In the genomic region with DNA sequence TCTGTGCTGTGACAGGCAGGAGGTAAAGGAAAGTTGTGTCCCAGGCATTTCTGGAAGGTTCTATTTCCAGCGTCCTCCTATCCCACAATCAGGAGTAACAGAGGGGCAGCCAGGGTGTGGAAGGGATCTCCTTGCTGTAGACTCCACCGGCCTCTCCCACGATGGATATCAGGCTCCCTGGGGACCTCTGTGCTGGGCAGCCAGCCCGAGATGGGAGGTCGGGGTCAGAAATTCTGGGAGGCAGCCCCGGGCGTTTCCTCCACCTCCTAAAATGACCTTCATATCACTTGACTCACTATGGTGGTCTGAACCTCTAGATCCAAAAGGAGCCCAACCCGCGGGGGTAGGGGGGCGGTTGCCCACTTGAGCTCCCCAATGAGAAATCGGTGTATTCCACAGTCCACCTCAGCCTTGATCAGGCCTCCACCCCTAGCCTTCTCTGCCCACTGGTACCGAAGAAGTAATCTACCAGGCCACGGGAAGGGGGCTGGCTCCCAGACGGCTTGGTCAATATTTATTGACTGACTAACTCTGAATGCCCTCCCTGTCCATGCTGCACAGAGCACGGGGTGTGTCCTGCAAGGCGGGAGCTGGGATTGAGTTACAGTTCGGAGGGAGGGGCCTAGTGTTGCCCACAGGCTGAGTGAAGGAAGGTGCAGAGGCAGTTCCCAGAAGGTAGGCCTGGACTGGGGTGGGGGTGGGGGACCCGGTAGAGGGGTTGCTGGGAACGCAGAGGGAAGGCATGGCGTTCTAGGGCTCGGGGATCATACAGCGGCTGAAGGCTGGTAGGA, we compare ENCODE assay signal across 8 mouse cellular contexts. TPM values are rescaled to one million over a fixed set of nuclear protein-coding genes. Genes with fewer than 3 reads are reported as not detected.
DNase-seq lines count a peak whose midpoint lies in the region; ATAC-seq and TF ChIP-seq lines count a peak whose summit lies in the region.

A gene (plus strand): TSS at position 625 of the 791 bp plus-strand sequence.

- no peak for TF ChIP-seq POLR2A in kidney, adult 2 months (IDR thresholded peaks at IDR 0.05; ENCODE audit: low read depth, low read length)

- H3K36me3 ChIP-seq in forebrain, embryonic 12.5 days (replicated peaks), result no peaks in the 10 kb centered on the region
- H3K36me3 ChIP-seq in kidney, adult 2 months (ENCODE audit: control insufficient read depth, insufficient read depth, low read length), result no peaks in the 10 kb centered on the region
- no peaks in the 10 kb centered on the region for H3K36me3 ChIP-seq in lung, embryonic 16.5 days (ENCODE audit: control insufficient read depth, insufficient read depth, low read length)
- no peaks in the 10 kb centered on the region for H3K36me3 ChIP-seq in stomach, embryonic 15.5 days

- peaks cover 30% of the 10 kb centered on the region for H3K27me3 ChIP-seq in forebrain, embryonic 12.5 days
- H3K27me3 ChIP-seq in kidney, adult 2 months (replicated peaks; ENCODE audit: control insufficient read depth, insufficient read depth, low read length), result no peaks in the 10 kb centered on the region
- no peaks in the 10 kb centered on the region for H3K27me3 ChIP-seq in lung, embryonic 16.5 days (ENCODE audit: control insufficient read depth, insufficient read depth, low read depth, low read length)
- no peaks in the 10 kb centered on the region for H3K27me3 ChIP-seq in stomach, embryonic 15.5 days (replicated peaks)

- H3K4me3 ChIP-seq in forebrain, embryonic 12.5 days (replicated peaks), result peak within 1 kb of the TSS; percentile 28
- H3K4me3 ChIP-seq in kidney, adult 2 months (ENCODE audit: insufficient read depth, low read depth, low read length), result peak within 1 kb of the TSS; percentile 47
- peak within 1 kb of the TSS; percentile 53 for H3K4me3 ChIP-seq in lung, embryonic 16.5 days (ENCODE audit: low read length)
- H3K4me3 ChIP-seq in stomach, embryonic 15.5 days (replicated peaks), result peak within 1 kb of the TSS; percentile 47

- peak; percentile 83 for ATAC-seq in forebrain, embryonic 12.5 days (ENCODE audit: low FRiP score)
- ATAC-seq in lung, embryonic 16.5 days (ENCODE audit: low read depth), result peak; percentile 94
- peak; percentile 92 for ATAC-seq in stomach, embryonic 15.5 days (ENCODE audit: insufficient read depth, low FRiP score, low read depth)

- TF ChIP-seq CTCF in kidney, adult 2 months (conservative IDR thresholded peaks at IDR 0.05; ENCODE audit: insufficient read depth, insufficient read length, low read depth, low read length), result no peak

- peak within 1 kb of the TSS; percentile 56 for H3K4me2 ChIP-seq in forebrain, embryonic 12.5 days
- H3K4me2 ChIP-seq in lung, embryonic 16.5 days (ENCODE audit: low read depth, low read length), result peak within 1 kb of the TSS; percentile 67
- peak within 1 kb of the TSS; percentile 78 for H3K4me2 ChIP-seq in stomach, embryonic 15.5 days

- peaks cover 16% of the 10 kb centered on the region for H3K4me1 ChIP-seq in forebrain, embryonic 12.5 days
- 0 out of 2 replicates have a peak, but pooled peaks cover 3% of the 10 kb centered on the region for H3K4me1 ChIP-seq in kidney, adult 2 months (ENCODE audit: control insufficient read depth, insufficient read depth, low read length)
- H3K4me1 ChIP-seq in lung, embryonic 16.5 days (replicated peaks; ENCODE audit: control insufficient read depth, insufficient read depth, low read length), result peaks cover 23% of the 10 kb centered on the region
- H3K4me1 ChIP-seq in stomach, embryonic 15.5 days, result peaks cover 21% of the 10 kb centered on the region

- no peak within 1 kb of the TSS for H3K27ac ChIP-seq in forebrain, embryonic 12.5 days
- peak within 1 kb of the TSS; percentile 37; the same call in 1 of the 2 replicates for H3K27ac ChIP-seq in kidney, adult 2 months (ENCODE audit: insufficient read depth, low read depth, low read length)
- H3K27ac ChIP-seq in lung, embryonic 16.5 days (ENCODE audit: low read length), result peak within 1 kb of the TSS; percentile 55
- H3K27ac ChIP-seq in stomach, embryonic 15.5 days, result peak within 1 kb of the TSS; percentile 67

- H3K9ac ChIP-seq in forebrain, embryonic 12.5 days, result peak within 1 kb of the TSS; percentile 43
- peak within 1 kb of the TSS; percentile 72 for H3K9ac ChIP-seq in lung, embryonic 16.5 days (ENCODE audit: low read length)
- peak within 1 kb of the TSS; percentile 37; the same call in 1 of the 2 replicates for H3K9ac ChIP-seq in stomach, embryonic 15.5 days

- WGBS in forebrain, embryonic 12.5 days, result 21% methylated on average over 22 of the region's 22 CpGs
- WGBS in kidney, adult 2 months, result 6% methylated on average over 22 of the region's 22 CpGs
- 9% methylated on average over 22 of the region's 22 CpGs for WGBS in lung, embryonic 16.5 days
- WGBS in stomach, embryonic 15.5 days, result 17% methylated on average over 22 of the region's 22 CpGs

- H3K9me3 ChIP-seq in forebrain, embryonic 12.5 days, result no peaks in the 10 kb centered on the region
- H3K9me3 ChIP-seq in lung, embryonic 16.5 days (ENCODE audit: control insufficient read depth, low read length), result no peaks in the 10 kb centered on the region
- H3K9me3 ChIP-seq in stomach, embryonic 15.5 days, result no peaks in the 10 kb centered on the region

- DNase-seq in ovary, postnatal 36 days (ENCODE audit: low spot score), result peak; percentile 52
- DNase-seq in ovary, postnatal 14 days (ENCODE audit: low spot score), result no peak
- peak; percentile 85 for DNase-seq in kidney, adult 2 months
- DNase-seq in layer of hippocampus, postnatal 36 days, result no peak
- no peak for DNase-seq in spleen, postnatal 36 days (ENCODE audit: low spot score in 2 of 2)

RNA-seq across cellular contexts. Expression of the gene that starts here (rescaled TPM):
- polyA plus RNA-seq in forebrain, embryonic 12.5 days (2016; fragmentation: Nextera tagmentation; extraction: Ambion mirVana), result 6.8 and 6.9 TPM in 2 replicates
- polyA plus RNA-seq in kidney, adult 2 months (2012; rRNA removed), result 48.5 and 73.9 TPM in 2 replicates
- polyA plus RNA-seq in lung, embryonic 16.5 days (2015; fragmentation: Nextera tagmentation; extraction: Ambion mirVana), result 34.9 and 38.2 TPM in 2 replicates
- 31.6 and 33.6 TPM in 2 replicates for polyA plus RNA-seq in stomach, embryonic 15.5 days (2015; fragmentation: Nextera tagmentation; extraction: Ambion mirVana)
- total RNA-seq in layer of hippocampus, postnatal 36 days (2021), result under 1 TPM; 0.62 to 0.76 TPM

Comparison
In these comparisons a context has a peak if more than half of its experiments do, and no peak if none do; other contexts are left out.
1. DNase-seq: peak in ovary, postnatal 36 days (single experiment) and kidney, adult 2 months (single experiment); none in ovary, postnatal 14 days (single experiment), layer of hippocampus, postnatal 36 days (0 of 2) and spleen, postnatal 36 days (0 of 2).
2. Peak in every context shown above with its lines, with median percentiles within 50 percentile points of each other: ATAC-seq, H3K4me2 ChIP-seq, H3K4me3 ChIP-seq and H3K9ac ChIP-seq.